Mouse (Mus musculus) hindbrain, embryonic 16.5 days (tissue): ENCODE measurements around the gene Btbd8. TPM values are rescaled to one million over a fixed set of nuclear protein-coding genes. Genes with fewer than 3 reads are reported as not detected.
A peak's percentile ranks its signal among the peaks of the same experiment; 100 is the strongest.

Source experiments
- ATAC-seq: fragments of 200-750 bp; cut with Nextera tagmentation; 2 replicates; pipeline ENCODE4 v1.8.0; 2017; ENCODE audit warnings: moderate TSS enrichment, moderate library complexity
- H3K27ac ChIP-seq: fragments of 300-500 bp; sonication (generic); 2 replicates; pipeline ENCODE4 v1.5.1; 2014; ENCODE audit warnings: low read depth, mild to moderate bottlenecking, control low read depth, low read length, moderate library complexity
- H3K27me3 ChIP-seq: fragments of 300-500 bp; sonication (generic); replicated peaks from 2 replicates; pipeline ENCODE4 v1.6.1; 2014; ENCODE audit warnings: low read length; ENCODE audit not compliant: control insufficient read depth, insufficient read depth
- H3K36me3 ChIP-seq: fragments of 300-500 bp; sonication (generic); 2 replicates; pipeline ENCODE4 v1.6.1; 2014; ENCODE audit warnings: mild to moderate bottlenecking, low read length, moderate library complexity, mixed read lengths; ENCODE audit not compliant: control insufficient read depth, insufficient read depth
- H3K4me1 ChIP-seq: fragments of 300-500 bp; sonication (generic); 2 replicates; pipeline ENCODE4 v1.6.1; 2014; ENCODE audit warnings: low read depth, low read length; ENCODE audit not compliant: control insufficient read depth, insufficient read depth
- H3K4me2 ChIP-seq: fragments of 300-500 bp; sonication (generic); 2 replicates; pipeline ENCODE4 v1.6.1; 2014; ENCODE audit warnings: mild to moderate bottlenecking, low read length, control low read depth, moderate library complexity
- H3K4me3 ChIP-seq: fragments of 300-500 bp; sonication (generic); 2 replicates; pipeline ENCODE4 v1.5.1; 2014; ENCODE audit warnings: mild to moderate bottlenecking, low read length, control low read depth, moderate library complexity
- H3K9ac ChIP-seq: fragments of 300-500 bp; sonication (generic); 2 replicates; pipeline ENCODE4 v1.6.1; 2014; ENCODE audit warnings: low read depth, mild to moderate bottlenecking, control low read depth, low read length, moderate library complexity
- H3K9me3 ChIP-seq: fragments of 300-500 bp; sonication (generic); 2 replicates; pipeline ENCODE4 v1.6.1; 2014; ENCODE audit warnings: mild to moderate bottlenecking, low read length, moderate library complexity; ENCODE audit not compliant: control insufficient read depth
- WGBS: fragments of 180-500 bp; shearing (Covaris S2); extraction: QIAGEN DNeasy Blood & Tissue Kit; methylation state at CpG from one replicate; pipeline ENCODE4 v1.1.7; 2014; 5-methylcytosine and 5-hydroxymethylcytosine counted together
- polyA plus RNA-seq: library from polyadenylated mRNA; unstranded; fragments of >200 nt; fragmentation: Nextera tagmentation; extraction: Ambion mirVana; gene quantifications from 2 replicates; pipeline ENCODE4 v1.2.1, GENCODE M21; 2015

The Btbd8 gene
- polyA plus RNA-seq, 1 experiment from 2014 or later, result 24.6 TPM

GRCm38 (mm10) chr5:107498806-107499310, 61.1 kb downstream of the Btbd8 start:
- no peaks in the 10 kb centered on the region for H3K36me3 ChIP-seq
- H3K4me3 ChIP-seq, result peak overlapping the region; percentile 41
- no peak for ATAC-seq
- peaks cover 5% of the 10 kb centered on the region for H3K4me1 ChIP-seq
- no peak overlapping the region; the same call in 1 of the 2 replicates for H3K27ac ChIP-seq
- no peak overlapping the region for H3K9ac ChIP-seq
- WGBS, result 52% methylated on average over 5 of the region's 5 CpGs
- H3K4me2 ChIP-seq, result peak overlapping the region; percentile 49
- no peaks in the 10 kb centered on the region for H3K27me3 ChIP-seq
- H3K9me3 ChIP-seq, result 0 out of 2 replicates have a peak, but pooled peaks cover 2% of the 10 kb centered on the region

GRCm38 (mm10) chr5:107499891-107500535, 62.2 kb downstream of the Btbd8 start:
- Histone ChIP-seq H3K27me3 (no peaks in the 10 kb centered on the region), H3K36me3 (peaks cover 3% of the 10 kb centered on the region; the same call in 1 of the 2 replicates), H3K4me2 (no peak overlapping the region), H3K4me1 (peaks cover 5% of the 10 kb centered on the region), H3K9ac (no peak overlapping the region), H3K27ac (no peak overlapping the region), H3K9me3 (no peaks in the 10 kb centered on the region), H3K4me3 (no peak overlapping the region)
- 82% methylated on average over 5 of the region's 5 CpGs for WGBS
- ATAC-seq, result no peak

- H3K9ac ChIP-seq, result no peak overlapping the region
- no peaks in the 10 kb centered on the region for H3K9me3 ChIP-seq
- no peak overlapping the region for H3K4me3 ChIP-seq
- ATAC-seq, result no peak
- H3K4me1 ChIP-seq, result peaks cover 5% of the 10 kb centered on the region
- H3K27me3 ChIP-seq, result no peaks in the 10 kb centered on the region
- no peak overlapping the region for H3K4me2 ChIP-seq
- H3K36me3 ChIP-seq, result peaks cover 8% of the 10 kb centered on the region; the same call in 1 of the 2 replicates
- WGBS, result 62% methylated on average over 1 of the region's 1 CpGs
- no peak overlapping the region for H3K27ac ChIP-seq
Measured at GRCm38 (mm10) chr5:107500741-107501140, 62.9 kb downstream of the Btbd8 start.

- Histone ChIP-seq H3K4me1 (no peaks in the 10 kb centered on the region), H3K9ac (no peak within 1 kb of the TSS), H3K4me2 (no peak within 1 kb of the TSS), H3K4me3 (no peak within 1 kb of the TSS), H3K9me3 (no peaks in the 10 kb centered on the region), H3K36me3 (peaks cover 23% of the 10 kb centered on the region), H3K27me3 (no peaks in the 10 kb centered on the region), H3K27ac (no peak within 1 kb of the TSS)
- no peak for ATAC-seq
- 81% methylated on average over 4 of the region's 4 CpGs for whole genome bisulfite sequencing
Measured at GRCm38 (mm10) chr5:107507321-107507720, 69.5 kb downstream of the Btbd8 start, which contains the start of gene Gm42669. Gene Gm42669, plus strand, starts transcription at chr5:107507621.

- Histone ChIP-seq H3K4me2 (no peak overlapping the region), H3K4me3 (no peak overlapping the region), H3K27ac (no peak overlapping the region), H3K27me3 (no peaks in the 10 kb centered on the region), H3K9me3 (no peaks in the 10 kb centered on the region), H3K9ac (no peak overlapping the region), H3K36me3 (peaks cover 17% of the 10 kb centered on the region), H3K4me1 (no peaks in the 10 kb centered on the region)
- 88% methylated on average over 10 of the region's 10 CpGs for WGBS
- no peak for ATAC-seq
Measured at GRCm38 (mm10) chr5:107510503-107510902, 72.7 kb downstream of the Btbd8 start.

GRCm38 (mm10) chr5:107511326-107511725, 73.5 kb downstream of the Btbd8 start:
- H3K4me1 ChIP-seq, result no peaks in the 10 kb centered on the region
- no peak overlapping the region for H3K4me2 ChIP-seq
- no peaks in the 10 kb centered on the region for H3K27me3 ChIP-seq
- H3K36me3 ChIP-seq, result peaks cover 14% of the 10 kb centered on the region
- no peak overlapping the region for H3K9ac ChIP-seq
- H3K9me3 ChIP-seq, result no peaks in the 10 kb centered on the region
- no peak overlapping the region for H3K4me3 ChIP-seq
- WGBS, result 58% methylated on average over 2 of the region's 2 CpGs
- no peak overlapping the region for H3K27ac ChIP-seq
- no peak for ATAC-seq

GRCm38 (mm10) chr5:107513583-107513982, 75.8 kb downstream of the Btbd8 start:
- H3K4me2 ChIP-seq, result no peak overlapping the region

GRCm38 (mm10) chr5:107515453-107515852, 77.7 kb downstream of the Btbd8 start:
- no peak for ATAC-seq
- Histone ChIP-seq H3K4me3 (no peak overlapping the region), H3K27ac (no peak overlapping the region), H3K9me3 (no peaks in the 10 kb centered on the region), H3K9ac (no peak overlapping the region), H3K36me3 (peaks cover 4% of the 10 kb centered on the region), H3K27me3 (no peaks in the 10 kb centered on the region), H3K4me2 (no peak overlapping the region), H3K4me1 (no peaks in the 10 kb centered on the region)
- WGBS, result 97% methylated on average over 3 of the region's 3 CpGs

More at GRCm38 (mm10) chr5:107513583-107513982, 75.8 kb downstream of the Btbd8 start:
- Histone ChIP-seq H3K36me3 (peaks cover 9% of the 10 kb centered on the region), H3K9me3 (no peaks in the 10 kb centered on the region), H3K9ac (no peak overlapping the region), H3K4me3 (no peak overlapping the region), H3K27me3 (no peaks in the 10 kb centered on the region), H3K27ac (no peak overlapping the region), H3K4me1 (no peaks in the 10 kb centered on the region)
- ATAC-seq, result no peak
- 54% methylated on average over 7 of the region's 7 CpGs for WGBS

GRCm38 (mm10) chr5:107516087-107516486, 78.3 kb downstream of the Btbd8 start:
- H3K4me2 ChIP-seq, result no peak overlapping the region
- ATAC-seq, result no peak
- H3K27ac ChIP-seq, result no peak overlapping the region
- no peaks in the 10 kb centered on the region for H3K27me3 ChIP-seq
- no peak overlapping the region for H3K4me3 ChIP-seq
- H3K36me3 ChIP-seq, result 0 out of 2 replicates have a peak, but pooled peaks cover under 1% of the 10 kb centered on the region
- 93% methylated on average over 1 of the region's 1 CpGs for WGBS
- no peaks in the 10 kb centered on the region for H3K9me3 ChIP-seq
- no peak overlapping the region for H3K9ac ChIP-seq
- H3K4me1 ChIP-seq, result no peaks in the 10 kb centered on the region
